Mouse (Mus musculus) embryo, embryonic 10 days (tissue): Measurements from ENCODE around the gene Ism2.

ENCODE experiments used
- DNase-seq: peaks from one replicate; pipeline ENCODE4 v3.0.0-alpha.2; 2015; ENCODE audit warnings: low spot score

Ism2 gene

GRCm38 (mm10) chr12:87230379-87230895, 69.1 kb downstream of the Ism2 start:
- no peak for DNase-seq

DNA sequence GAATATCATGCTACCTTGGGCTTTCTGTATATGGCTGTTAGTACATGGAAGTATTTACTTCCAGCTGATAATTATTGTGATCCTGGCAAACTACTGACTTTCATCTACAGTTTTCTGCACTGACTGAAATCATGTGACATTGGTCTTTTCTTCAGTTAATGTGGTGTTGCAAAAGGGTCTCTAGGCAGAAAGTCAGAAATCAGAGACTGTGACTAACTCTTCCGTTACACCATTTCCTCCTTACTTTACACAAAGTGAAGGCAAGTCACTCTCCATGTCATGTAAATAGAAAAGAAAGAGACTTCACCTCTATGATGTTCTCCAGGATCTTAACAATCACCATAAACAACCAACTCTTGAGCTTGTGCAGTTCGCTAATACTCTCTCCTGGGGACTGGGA, 69.9 kb downstream of the Ism2 start:
- no peak for DNase-seq
